In the genomic region with DNA sequence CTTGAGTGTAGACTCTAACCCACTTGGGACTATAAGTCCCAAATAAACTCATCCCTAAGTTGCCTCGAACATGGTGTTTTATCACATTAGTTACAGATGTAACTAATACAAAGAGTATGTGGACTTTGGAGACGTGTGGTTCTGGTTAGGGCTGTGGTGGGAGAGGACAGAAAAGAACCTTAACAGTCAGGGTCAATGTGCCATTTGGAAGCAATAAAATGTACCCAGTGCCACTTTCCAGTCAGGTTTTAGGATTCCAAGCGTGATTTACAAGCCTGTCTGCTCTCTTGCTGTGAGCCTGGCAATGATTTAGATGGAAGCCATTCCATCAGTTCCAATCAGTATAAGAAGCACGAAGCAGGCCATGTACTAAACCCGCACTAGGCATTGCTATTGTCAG, we compare ENCODE assay signal across 12 mouse cellular contexts.
"Had no signal": no experiment of that assay in that cellular context is flagged by ENCODE, and none has a peak within 500 bp of the region (broad histone marks: within the 10 kb centered on the region; RNA-seq: fewer than 3 reads in every experiment).

No protein-coding gene starts in this region.

- H3K4me3 ChIP-seq: layer of hippocampus, adult 2 months; midbrain, embryonic 13.5 days; myocyte; neural tube, embryonic 15.5 days had no signal

- DNase-seq: kidney, postnatal 10 days; kidney, postnatal 4 days; lung, adult 18-20 months; right cerebral cortex, postnatal 14 days; thymus, postnatal 4 days had no signal

- H3K27me3 ChIP-seq: midbrain, embryonic 13.5 days; neural tube, embryonic 15.5 days had no signal

- H3K9me3 ChIP-seq: midbrain, embryonic 13.5 days; neural tube, embryonic 15.5 days had no signal

- ATAC-seq: intestine, postnatal 0 days; midbrain, embryonic 13.5 days had no signal

- H3K9ac ChIP-seq: liver, embryonic 14.5 days; midbrain, embryonic 13.5 days; neural tube, embryonic 15.5 days had no signal

- H3K4me2 ChIP-seq: midbrain, embryonic 13.5 days; neural tube, embryonic 15.5 days had no signal

- H3K36me3 ChIP-seq: midbrain, embryonic 13.5 days; neural tube, embryonic 15.5 days had no signal

- H3K27ac ChIP-seq: layer of hippocampus, adult 2 months; liver, embryonic 14.5 days; midbrain, embryonic 13.5 days; neural tube, embryonic 15.5 days; stomach, postnatal 0 days had no signal

- H3K4me1 ChIP-seq: midbrain, embryonic 13.5 days; neural tube, embryonic 15.5 days had no signal
